Mouse (Mus musculus) hindbrain, embryonic 11.5 days (tissue): ENCODE measurements around the gene Mus81. TPM values are rescaled to one million over a fixed set of nuclear protein-coding genes. Genes with fewer than 3 reads are reported as not detected.

Source experiments
- polyA plus RNA-seq: library from polyadenylated mRNA; unstranded; fragments of >200 nt; fragmentation: Nextera tagmentation; extraction: Ambion mirVana; gene quantifications from 2 replicates; pipeline ENCODE4 v1.2.1, GENCODE M21; 2014

Mus81 gene
- polyA plus RNA-seq, 1 experiment from 2014 or later: 44.3 TPM

Other genes with a start within 250 kb of the Mus81 start
- 23.2 and 23.4 TPM in 2 replicates for gene Pacs1, start 215.3 kb downstream of the Mus81 start, polyA plus RNA-seq
- gene Sf3b2, start 192.9 kb downstream of the Mus81 start, polyA plus RNA-seq: 385 and 404 TPM in 2 replicates
- gene Gal3st3, start 190.1 kb downstream of the Mus81 start, polyA plus RNA-seq: 14.0 and 14.6 TPM in 2 replicates
- not detected in 2 replicates for gene Catsper1, start 152.7 kb downstream of the Mus81 start, polyA plus RNA-seq
- gene Cst6, start 138.8 kb downstream of the Mus81 start, polyA plus RNA-seq: 1.7 and 2.3 TPM in 2 replicates
- 73.6 and 76.6 TPM in 2 replicates for gene Eif1ad, start 121.7 kb downstream of the Mus81 start, polyA plus RNA-seq
- gene Banf1, start 121.2 kb downstream of the Mus81 start, polyA plus RNA-seq: 392 and 442 TPM in 2 replicates
- 75.2 and 79.2 TPM in 2 replicates for gene Sart1, start 99.7 kb downstream of the Mus81 start, polyA plus RNA-seq
- gene Tsga10ip, start 85.9 kb downstream of the Mus81 start, polyA plus RNA-seq: 0.53 and 0.54 TPM in 2 replicates
- 182 and 211 TPM in 2 replicates for gene Drap1, start 63.4 kb downstream of the Mus81 start, polyA plus RNA-seq
- 33.4 and 35.2 TPM in 2 replicates for gene AI837181, start 63.3 kb downstream of the Mus81 start, polyA plus RNA-seq
- gene Fosl1, start 40.9 kb downstream of the Mus81 start, polyA plus RNA-seq: 0.13 TPM in 1 of 2 replicates, not detected in the other
- 6.6 and 6.9 TPM in 2 replicates for gene Ccdc85b, start 30.5 kb downstream of the Mus81 start, polyA plus RNA-seq
- 103 and 119 TPM in 2 replicates for gene Fibp, start 27.8 kb downstream of the Mus81 start, polyA plus RNA-seq
- gene Ctsw, start 19.9 kb downstream of the Mus81 start, polyA plus RNA-seq: 3.0 and 4.7 TPM in 2 replicates
- 51.2 and 55.7 TPM in 2 replicates for gene Efemp2, start 14.4 kb downstream of the Mus81 start, polyA plus RNA-seq
- gene Cfl1, start 2.1 kb upstream of the Mus81 start, polyA plus RNA-seq: 3,904 and 4,056 TPM in 2 replicates
- gene 1700020D05Rik, start 15.4 kb upstream of the Mus81 start, polyA plus RNA-seq: 0.34 TPM in 1 of 2 replicates, not detected in the other
- gene Snx32, start 22.1 kb upstream of the Mus81 start, polyA plus RNA-seq: 21.2 and 22.2 TPM in 2 replicates
- 0.40 and 0.52 TPM in 2 replicates for gene Ovol1, start 72.2 kb upstream of the Mus81 start, polyA plus RNA-seq
- 1.4 and 1.5 TPM in 2 replicates for gene Ap5b1, start 79.6 kb upstream of the Mus81 start, polyA plus RNA-seq
- gene Rnaseh2c, start 113.5 kb upstream of the Mus81 start, polyA plus RNA-seq: 143 and 148 TPM in 2 replicates
- gene Kat5, start 121.8 kb upstream of the Mus81 start, polyA plus RNA-seq: 36.9 and 39.3 TPM in 2 replicates
- 27.2 and 29.6 TPM in 2 replicates for gene Rela, start 149.1 kb upstream of the Mus81 start, polyA plus RNA-seq
- 7.8 and 8.2 TPM in 2 replicates for gene Sipa1, start 175.3 kb upstream of the Mus81 start, polyA plus RNA-seq
- 13.4 and 14.7 TPM in 2 replicates for gene Map3k11, start 200.3 kb upstream of the Mus81 start, polyA plus RNA-seq
- 22.9 and 23.1 TPM in 2 replicates for gene Pcnx3, start 200.5 kb upstream of the Mus81 start, polyA plus RNA-seq
- gene Kcnk7, start 216.0 kb upstream of the Mus81 start, polyA plus RNA-seq: 0.19 TPM in 1 of 2 replicates, not detected in the other
- 4.4 and 6.2 TPM in 2 replicates for gene Ehbp1l1, start 237.9 kb upstream of the Mus81 start, polyA plus RNA-seq
- gene Fam89b, start 241.3 kb upstream of the Mus81 start, polyA plus RNA-seq: 165 and 174 TPM in 2 replicates